Mouse (Mus musculus) heart, adult 2 months (tissue): ENCODE measurements at regions not wholly inside any gene's neighbourhood (a gene's known extent, or its start where the extent isn't known, plus 50 kb on each side); places are given as distances from the start of the nearest gene placed in this dataset.

Source experiments
- CTCF ChIP-seq: fragments of 200-600 bp; IDR thresholded peaks from 2 replicates; pipeline ENCODE4 v1.8.1; 2022; ENCODE audit warnings: antibody characterized with exemption, mild to moderate bottlenecking, moderate library complexity
- EP300 ChIP-seq: fragments of 200-500 bp; IDR thresholded peaks from 2 replicates; pipeline ENCODE4 v1.6.1; 2011; ENCODE audit warnings: low read depth, low read length, control low read depth; ENCODE audit not compliant: insufficient read depth
- POLR2A ChIP-seq: fragments of 200-500 bp; IDR thresholded peaks from 2 replicates; pipeline ENCODE4 v1.6.1; 2011; ENCODE audit warnings: mild to moderate bottlenecking, low read depth, low read length, control low read depth; ENCODE audit not compliant: insufficient read depth

- TF ChIP-seq CTCF (no peak), POLR2A (no peak), EP300 (no peak)
Measured at GRCm38 (mm10) chr13:60435333-60435732, 166.4 kb upstream of the Dapk1 start.
